Mouse (Mus musculus) left cerebral cortex, postnatal 4 days (tissue): ENCODE data around the gene Zfp526. TPM values are rescaled to one million over a fixed set of nuclear protein-coding genes. Genes with fewer than 3 reads are reported as not detected.

ENCODE experiments used
- DNase-seq: peaks from one replicate; pipeline ENCODE4 v3.0.0-alpha.2; 2022
- intact Hi-C: fragments of 180-260 bp; cut with DNase I; formaldehyde crosslinking; loops from one replicate; pipeline ENCODE4 v1.15.1; 2025
- total RNA-seq, 2 experiments: library from RNA; stranded (reverse); gene quantifications; 2 replicates each; pipeline ENCODE4 v1.2.3; 2021

Gene Zfp526
- 1 to 10 TPM; 6.5 to 7.8 TPM for total RNA-seq

- peak; percentile 98 for DNase-seq
Measured at GRCm38 (mm10) chr7:25221102-25221883, at the start of gene Zfp526. Gene Zfp526 (plus strand): TSS chr7:25221425.

GRCm38 (mm10) chr7:25172669-25173068 lies 48.6 kb upstream of the Zfp526 start:
- DNase-seq = no peak
- intact Hi-C loops = no loop called here

More at GRCm38 (mm10) chr7:25221102-25221883, at the start of gene Zfp526:
- intact Hi-C loops = loop anchor here (2.0 kb wide), 1 partner anchor 42 kb away; the partner anchor contains the start of gene Pou2f2

- DNase-seq = peak; percentile 75
- intact Hi-C loops = no loop called here
Measured at GRCm38 (mm10) chr7:25174343-25174742, 46.9 kb upstream of the Zfp526 start.

DNA sequence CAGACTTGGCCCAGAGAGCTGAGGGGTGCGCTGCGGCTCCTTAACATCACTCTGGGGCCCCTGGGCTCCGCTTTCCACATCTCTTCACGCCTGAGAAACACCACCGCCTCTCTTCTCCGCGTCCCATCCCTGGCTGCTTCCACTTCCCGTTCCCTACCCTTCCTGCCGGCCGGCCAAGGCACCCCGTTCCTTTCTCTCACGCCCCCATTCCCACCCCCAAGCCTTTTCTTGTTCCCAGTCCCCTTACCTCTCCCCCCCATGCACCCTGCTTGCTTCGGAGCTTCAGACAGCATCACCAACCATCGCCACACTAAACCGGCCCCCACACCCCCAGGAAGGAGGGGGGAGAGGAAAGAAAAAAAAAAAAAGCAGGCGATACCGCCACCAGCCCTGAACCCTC lies 42.9 kb upstream of the Zfp526 start:
- DNase-seq = peak; percentile 32
- intact Hi-C loops = loop anchor here (2.0 kb wide), 2 partner anchors 42 to 46 kb away; partner anchors contain the start of genes Dedd2 and Zfp526

DNA sequence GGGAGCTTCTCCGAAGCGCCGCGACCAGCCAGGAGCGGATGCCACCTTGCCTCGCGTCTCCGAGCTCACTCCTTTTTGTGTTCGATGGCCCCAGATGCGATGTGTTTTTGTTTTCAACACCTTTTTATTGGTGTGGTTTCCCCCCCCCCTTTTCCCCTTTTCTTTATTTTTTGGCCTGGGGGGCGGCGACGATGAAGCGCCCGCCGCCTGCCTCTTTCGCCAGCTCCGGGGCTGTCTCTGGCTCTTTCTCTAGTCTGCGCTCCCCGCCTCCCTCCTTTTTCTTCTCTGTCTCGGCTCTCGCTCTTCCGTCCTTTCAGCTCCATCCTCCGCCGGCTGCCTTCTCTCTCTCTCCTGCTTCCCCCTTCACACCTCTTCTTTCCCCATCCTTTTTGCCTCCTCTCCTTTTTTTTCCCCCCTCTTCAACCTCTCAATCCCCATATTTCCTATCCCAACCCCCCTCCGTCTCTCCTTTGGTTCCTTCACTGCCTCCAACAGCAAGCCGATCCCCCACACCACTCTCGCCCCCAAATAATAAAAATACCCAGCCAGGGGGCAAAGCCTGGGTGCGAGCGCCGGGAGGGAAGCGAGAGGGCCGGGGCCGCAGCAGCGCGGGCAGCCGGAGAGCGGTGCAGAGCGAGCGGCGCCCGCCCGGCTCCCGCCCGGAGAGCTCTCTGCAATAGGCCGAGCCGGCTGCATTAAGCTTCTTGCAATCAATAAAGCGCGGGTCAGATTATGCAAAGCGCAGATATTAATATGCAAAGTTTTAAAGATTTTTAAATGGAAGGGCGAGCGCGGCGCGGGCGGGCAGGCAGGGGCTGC lies 42.2 kb upstream of the Zfp526 start:
- intact Hi-C loops = loop anchor here (2.0 kb wide), 2 partner anchors 42 to 46 kb away; partner anchors contain the start of genes Dedd2 and Zfp526
- peak; percentile 43 for DNase-seq

DNA sequence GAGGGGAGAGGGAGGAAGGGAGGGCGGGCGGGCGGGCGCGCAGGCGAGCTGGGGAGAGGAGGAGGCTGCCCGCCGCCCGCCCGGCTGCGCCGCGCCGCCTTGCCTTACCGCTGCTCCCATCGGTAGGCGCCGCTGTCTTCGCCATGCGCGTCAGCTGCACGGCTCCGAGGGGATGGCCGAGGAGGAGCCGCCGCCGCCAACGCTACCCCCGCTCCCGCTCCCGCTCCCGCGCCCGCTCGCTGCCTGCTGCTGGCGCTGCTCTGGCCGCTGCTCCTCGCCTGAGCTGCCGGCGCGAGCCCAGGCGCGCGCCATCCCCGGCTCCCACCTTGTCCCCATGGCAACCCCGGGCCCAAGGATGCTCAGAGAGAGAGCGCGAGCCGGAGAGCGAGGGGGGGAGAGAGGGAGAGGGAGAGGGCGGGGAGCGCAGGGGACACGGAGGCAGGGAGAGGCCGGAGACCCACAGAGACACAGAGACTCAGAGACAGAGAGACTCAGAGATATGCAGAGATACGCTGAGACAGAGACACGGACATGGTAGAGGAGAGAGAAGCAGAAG lies 41.5 kb upstream of the Zfp526 start, which contains the start of gene Pou2f2:
Gene Pou2f2, minus strand, starts transcription at position 121 of the 556 bp plus-strand sequence.
- intact Hi-C loops = loop anchor here (2.0 kb wide), 3 partner anchors 41 to 75 kb away; partner anchors contain the start of genes Dedd2 and Zfp526
- DNase-seq = peak; percentile 90

DNA sequence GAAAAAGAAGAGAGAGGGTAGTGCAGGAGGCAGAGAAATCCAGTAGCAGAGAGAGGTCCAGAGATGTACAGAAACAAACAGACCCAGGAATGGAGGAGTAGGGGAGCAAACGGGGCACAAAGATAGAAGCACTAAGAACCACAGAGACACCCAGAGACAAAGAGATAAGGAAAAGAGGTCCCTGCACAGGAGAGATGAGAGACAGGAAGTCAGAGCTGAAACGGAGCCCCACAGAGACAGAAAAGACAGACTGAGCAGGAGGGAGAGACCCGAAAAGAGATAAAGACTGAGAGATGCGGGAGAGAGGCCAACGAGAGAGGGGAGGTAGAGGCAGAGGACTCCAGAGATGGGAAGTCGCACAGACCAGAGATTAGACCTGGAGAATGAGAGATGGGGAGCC lies 40.7 kb upstream of the Zfp526 start:
- intact Hi-C loops = loop anchor here (2.0 kb wide), 1 partner anchor 76 kb away; no protein-coding TSS in a partner anchor
- DNase-seq = no peak

- intact Hi-C loops = loop anchor here (2.0 kb wide), 1 partner anchor 77 kb away; no protein-coding TSS in a partner anchor
Measured at GRCm38 (mm10) chr7:25181331-25181790, 39.9 kb upstream of the Zfp526 start.

GRCm38 (mm10) chr7:25181814-25182213 lies 39.4 kb upstream of the Zfp526 start:
- intact Hi-C loops = loop anchor here (2.0 kb wide), 1 partner anchor 77 kb away; no protein-coding TSS in a partner anchor
- no peak for DNase-seq

More at GRCm38 (mm10) chr7:25181331-25181790, 39.9 kb upstream of the Zfp526 start:
- DNase-seq = peak; percentile 61

DNA sequence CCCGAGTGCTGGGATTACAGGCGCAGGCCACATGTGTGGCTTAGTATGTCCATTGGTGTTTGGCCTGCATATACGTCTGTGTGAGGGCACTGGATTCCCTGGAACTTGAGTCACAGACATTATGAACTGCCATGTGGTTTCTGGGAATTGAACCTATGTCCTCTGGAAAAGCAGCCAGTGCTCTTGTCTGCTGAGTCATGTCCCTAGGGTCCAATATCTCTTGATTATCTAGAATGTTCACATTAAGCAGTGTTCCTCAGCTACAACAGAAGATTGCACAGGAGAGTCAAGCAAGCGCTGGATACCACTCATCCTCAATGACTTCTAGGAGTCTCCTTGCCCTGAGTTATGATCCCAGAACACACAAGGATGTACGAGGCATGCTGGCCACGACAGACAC lies 37.1 kb upstream of the Zfp526 start:
- intact Hi-C loops = no loop called here
- DNase-seq = no peak

DNA sequence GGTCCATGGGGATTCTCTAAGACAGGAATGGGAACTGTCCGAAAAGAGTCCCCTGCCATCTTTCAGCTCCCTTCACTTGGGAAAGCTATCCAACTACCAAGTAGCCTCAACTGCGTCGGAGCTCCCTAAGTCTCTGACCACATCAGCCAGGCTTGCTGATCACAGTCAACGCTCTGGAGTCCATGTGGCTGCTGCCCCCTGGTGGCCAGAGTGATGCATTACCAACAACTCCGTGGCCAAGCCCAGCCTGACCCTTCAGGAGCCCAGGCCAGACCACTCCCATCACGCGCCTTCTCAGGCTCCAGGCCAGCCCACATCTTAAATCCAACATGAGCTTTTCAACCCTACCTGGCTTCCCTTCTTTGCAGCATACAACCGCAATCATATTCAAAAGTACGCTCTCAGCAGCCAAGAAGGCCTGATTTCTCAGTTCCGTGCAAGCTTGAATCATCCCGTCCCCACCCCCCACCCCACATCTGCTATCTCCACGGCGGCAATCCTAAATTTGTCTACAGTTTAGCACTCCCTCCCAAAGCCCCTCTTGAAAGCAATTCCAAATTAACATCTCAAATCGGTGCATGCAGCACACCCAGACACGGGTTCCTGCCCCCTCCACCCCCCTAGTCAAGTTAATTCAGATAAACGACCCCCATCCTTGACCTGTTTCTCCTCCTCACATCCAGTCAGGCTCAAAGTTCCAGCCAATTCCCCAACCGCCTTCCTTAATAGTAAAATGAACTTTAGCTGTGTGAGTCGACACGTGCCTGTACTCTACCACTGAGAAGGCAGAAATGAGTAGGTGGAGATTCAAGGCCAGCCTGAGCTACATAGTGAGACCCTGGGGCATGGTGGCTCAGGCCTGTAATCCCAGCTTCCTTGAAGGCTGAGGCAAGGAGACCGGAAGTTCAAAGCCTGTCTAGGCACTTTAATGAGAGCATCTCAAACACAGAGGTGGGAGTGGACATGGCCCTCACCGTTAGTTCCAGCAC lies 33.3 kb upstream of the Zfp526 start:
- DNase-seq = peak; percentile 90
- intact Hi-C loops = loop anchor here (2.0 kb wide), 1 partner anchor 55 kb away; no protein-coding TSS in a partner anchor

- intact Hi-C loops = no loop called here
- DNase-seq = no peak
Measured at GRCm38 (mm10) chr7:25190806-25191205, 30.4 kb upstream of the Zfp526 start.

DNA sequence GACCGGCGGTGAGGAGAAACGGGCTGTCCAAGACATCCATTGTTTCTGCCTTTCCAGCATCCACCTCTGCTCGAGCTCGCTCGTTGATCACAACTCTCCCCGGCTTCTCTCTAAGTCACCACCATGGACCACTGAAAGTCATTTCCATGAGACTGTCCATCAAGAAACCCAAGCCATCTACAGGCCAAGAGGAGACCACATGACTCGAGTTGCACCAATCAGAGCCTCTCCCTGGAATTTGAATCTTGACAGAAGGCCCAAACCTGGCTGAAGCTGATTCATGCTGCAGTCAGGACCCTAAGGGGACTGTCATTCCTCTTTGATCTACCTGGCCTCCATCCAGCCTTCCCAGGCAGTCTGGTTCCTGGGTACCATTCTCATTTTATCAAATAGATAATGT lies 29.1 kb upstream of the Zfp526 start:
- intact Hi-C loops = no loop called here
- DNase-seq = no peak

DNA sequence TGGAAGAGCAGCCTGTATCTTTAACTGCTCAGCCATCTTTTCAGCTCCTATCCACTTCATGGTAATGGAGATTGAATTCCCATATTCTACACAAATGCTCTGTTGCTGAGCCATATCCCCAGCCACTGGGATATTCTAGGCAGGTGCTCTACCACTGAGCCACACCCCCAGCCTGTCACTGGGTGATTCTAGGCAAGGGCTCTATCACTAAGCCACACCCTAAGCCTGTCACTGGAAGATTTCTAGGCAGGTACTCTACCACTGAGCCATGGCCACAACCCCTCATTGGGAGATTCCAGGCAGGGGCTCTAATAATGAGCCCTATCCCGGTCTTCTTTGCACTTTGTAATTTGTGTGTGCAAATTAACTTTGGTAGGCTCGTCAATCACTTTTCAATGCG lies 26.1 kb upstream of the Zfp526 start:
- intact Hi-C loops = no loop called here
- no peak for DNase-seq

DNA sequence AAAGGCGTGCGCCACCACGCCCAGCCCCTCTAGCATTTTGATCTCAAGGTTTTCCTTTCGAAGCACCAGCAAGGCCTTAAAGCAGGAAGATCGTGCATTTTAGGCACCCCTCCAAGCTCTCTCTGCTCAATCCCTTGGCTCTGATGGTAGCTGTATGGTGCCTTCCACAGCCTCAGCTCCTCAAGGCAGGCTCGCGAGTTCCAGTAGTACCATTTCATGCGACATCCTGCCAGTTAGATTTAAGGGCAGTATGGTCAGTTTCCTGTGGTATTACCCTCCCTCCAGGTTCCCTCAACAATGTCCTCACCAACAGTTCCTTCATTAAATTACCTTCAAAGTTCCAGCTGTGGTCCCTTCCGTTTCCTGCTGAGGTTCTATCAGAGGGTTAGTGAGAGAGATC lies 25.1 kb upstream of the Zfp526 start:
- intact Hi-C loops = no loop called here
- no peak for DNase-seq

DNA sequence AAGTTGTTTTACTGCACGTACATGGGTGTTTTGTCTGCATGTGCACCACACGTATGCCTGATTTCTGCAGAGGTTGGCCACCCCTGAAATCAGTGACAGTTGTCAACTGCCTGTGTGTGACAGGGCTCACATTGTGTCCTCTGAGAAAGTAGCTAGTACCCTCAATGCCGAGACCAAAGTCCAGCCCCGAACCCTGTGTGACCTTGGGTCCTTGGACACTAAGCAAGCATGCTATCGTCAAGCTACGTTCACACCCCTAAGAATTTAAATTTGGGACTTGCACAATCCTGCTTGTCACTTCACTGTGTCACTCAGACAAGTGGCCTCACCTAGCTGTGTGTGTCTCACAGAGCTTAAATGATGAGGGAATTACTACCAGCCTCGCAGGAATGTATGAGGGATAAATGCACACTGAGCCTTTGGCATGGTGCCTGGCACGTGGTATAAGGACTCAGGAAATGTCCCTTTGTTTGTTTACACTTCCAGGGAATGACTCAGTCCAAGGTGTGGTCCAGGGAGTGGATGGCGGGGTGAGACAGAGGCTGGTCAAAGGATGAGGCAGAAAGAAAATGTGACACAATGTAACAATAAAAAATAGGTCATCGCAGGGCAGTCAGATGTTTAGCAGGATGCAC lies 23.7 kb upstream of the Zfp526 start:
- intact Hi-C loops = no loop called here
- DNase-seq = no peak

- DNase-seq = no peak
- intact Hi-C loops = no loop called here
Measured at GRCm38 (mm10) chr7:25203624-25204023, 17.6 kb upstream of the Zfp526 start.

DNA sequence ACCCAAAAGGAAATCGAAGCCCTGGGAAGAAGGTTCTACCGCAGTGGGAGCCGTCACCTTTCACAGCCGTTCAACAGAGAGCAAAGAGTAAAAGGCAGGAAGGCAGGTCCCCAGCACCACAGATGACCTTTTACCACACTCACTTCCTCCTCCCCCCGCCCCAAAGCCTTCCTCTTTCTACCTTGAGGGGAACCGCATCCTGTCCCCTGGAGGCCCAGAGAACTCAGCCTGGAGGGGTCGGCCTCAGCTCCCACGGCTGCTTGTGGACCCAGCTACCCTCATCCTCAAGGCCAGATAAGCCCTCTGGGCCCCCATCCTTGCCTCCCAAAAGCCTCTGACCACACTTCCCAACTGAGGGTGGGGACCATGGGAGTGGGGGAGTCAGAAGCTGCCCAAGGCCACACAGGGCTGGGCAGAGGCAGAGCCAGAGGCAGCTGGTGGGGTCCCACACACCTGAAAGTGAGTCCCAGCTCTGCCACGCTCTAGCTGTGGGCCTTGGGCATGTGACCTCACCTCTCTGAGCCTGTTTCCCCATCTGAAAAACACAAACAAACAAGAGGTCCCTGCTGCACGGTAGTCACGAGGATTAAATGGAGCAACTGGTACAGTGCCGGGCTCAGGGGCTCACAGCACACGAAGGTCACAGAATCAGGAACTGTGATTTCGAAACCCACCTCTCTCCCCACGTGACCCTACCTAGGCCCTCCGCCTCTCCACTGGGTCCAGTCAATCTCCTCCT lies 15.7 kb upstream of the Zfp526 start:
- intact Hi-C loops = no loop called here
- DNase-seq = no peak
